Mouse (Mus musculus) T-helper 1 cell (primary cell): ENCODE measurements around the gene Bmp15.

Source experiments
- in situ Hi-C: fragments of 300-600 bp; cut with MboI, MseI; formaldehyde crosslinking; loops from one replicate; pipeline ENCODE4 v1.15.1; 2025; ENCODE audit warnings: high pct_unique_total_duplicates

The Bmp15 gene

GRCm38 (mm10) chrX:6320621-6321020 is at the start of gene Bmp15:
TSS of gene Bmp15 (minus strand) at chrX:6320721.
- in situ Hi-C loops: no loop called here

DNA sequence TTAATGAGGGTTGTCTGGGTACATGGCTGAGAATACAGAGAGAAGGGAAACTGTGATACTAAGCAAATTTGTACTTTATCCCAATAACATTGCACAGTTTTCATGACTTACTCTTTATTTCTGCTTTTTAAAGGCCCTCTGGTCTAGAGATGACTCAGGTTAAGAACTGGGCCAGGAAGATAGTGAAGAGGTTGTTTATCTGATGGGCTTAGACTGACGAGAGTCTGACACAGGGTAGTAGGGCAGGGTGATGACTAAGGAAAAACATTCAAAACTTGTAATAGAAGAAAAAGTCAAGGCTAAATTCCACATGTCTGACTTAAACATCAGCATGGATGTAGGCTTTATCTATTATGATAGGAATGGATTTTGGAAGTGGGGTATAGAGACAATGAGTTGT is 48.3 kb upstream of the Bmp15 start:
- in situ Hi-C loops: no loop called here

DNA sequence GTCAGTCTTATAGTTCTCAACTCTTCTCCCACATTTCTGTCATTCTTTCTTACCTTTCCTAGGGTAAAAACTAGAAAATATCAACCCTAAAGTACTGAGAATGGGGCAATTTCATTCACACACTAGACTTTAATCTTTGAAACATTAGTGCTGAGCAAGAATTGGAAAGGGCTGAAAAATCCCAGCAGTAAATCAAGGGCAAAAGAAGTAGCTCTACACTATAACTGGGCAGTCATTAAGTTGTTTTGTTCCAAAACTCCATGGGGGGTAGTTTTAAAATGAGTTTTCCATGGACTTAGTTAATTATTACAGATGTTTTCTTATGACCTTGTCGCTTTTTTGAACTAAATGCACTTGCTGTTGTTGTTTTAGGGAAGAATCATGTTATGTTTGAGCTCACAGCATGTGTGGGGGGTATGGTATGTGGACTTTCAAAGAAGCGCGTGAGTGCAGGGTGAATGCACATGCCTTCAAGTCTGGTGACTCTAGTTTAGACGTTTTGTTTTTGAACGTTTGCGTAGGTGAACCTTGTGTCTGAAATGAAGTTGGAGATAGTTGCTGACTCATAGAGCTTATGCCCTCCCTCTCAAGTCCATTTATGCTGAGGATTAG is 37.1 kb upstream of the Bmp15 start:
- in situ Hi-C loops: no loop called here

GRCm38 (mm10) chrX:6356876-6357275 is 36.4 kb upstream of the Bmp15 start:
- in situ Hi-C loops: no loop called here

- in situ Hi-C loops: no loop called here
Measured at GRCm38 (mm10) chrX:6345273-6345959, 24.9 kb upstream of the Bmp15 start.

DNA sequence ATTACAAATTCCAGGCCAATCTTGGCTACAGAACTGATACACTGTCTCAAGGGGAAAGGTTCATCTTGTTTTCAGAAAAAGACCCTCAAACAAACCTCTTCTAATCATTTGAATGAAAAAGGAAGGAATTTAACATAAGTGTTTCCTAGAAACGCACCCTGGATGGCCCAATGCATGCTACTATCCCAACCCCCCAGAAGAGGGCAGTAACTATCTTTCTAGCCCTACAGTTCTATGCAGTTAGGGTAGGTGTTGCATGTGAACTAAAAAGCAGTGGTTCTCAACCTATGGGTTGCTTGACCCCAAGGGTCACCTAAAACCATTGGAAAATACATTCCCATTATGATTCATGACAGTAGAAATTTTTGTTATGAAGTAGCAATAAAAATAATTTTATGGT is 3.5 kb upstream of the Bmp15 start:
- in situ Hi-C loops: no loop called here

GRCm38 (mm10) chrX:6317747-6318146 is 2.8 kb downstream of the Bmp15 start:
- in situ Hi-C loops: no loop called here
